Mouse (Mus musculus) thymus, adult 18-20 months (tissue): ENCODE results near the gene Hmox1.

Experiments used
- DNase-seq, 2 experiments: peaks; one replicate each; pipeline ENCODE4 v3.0.0; 2022; ENCODE audit warnings: mixed read lengths in 2 of 2

Hmox1 gene

DNA sequence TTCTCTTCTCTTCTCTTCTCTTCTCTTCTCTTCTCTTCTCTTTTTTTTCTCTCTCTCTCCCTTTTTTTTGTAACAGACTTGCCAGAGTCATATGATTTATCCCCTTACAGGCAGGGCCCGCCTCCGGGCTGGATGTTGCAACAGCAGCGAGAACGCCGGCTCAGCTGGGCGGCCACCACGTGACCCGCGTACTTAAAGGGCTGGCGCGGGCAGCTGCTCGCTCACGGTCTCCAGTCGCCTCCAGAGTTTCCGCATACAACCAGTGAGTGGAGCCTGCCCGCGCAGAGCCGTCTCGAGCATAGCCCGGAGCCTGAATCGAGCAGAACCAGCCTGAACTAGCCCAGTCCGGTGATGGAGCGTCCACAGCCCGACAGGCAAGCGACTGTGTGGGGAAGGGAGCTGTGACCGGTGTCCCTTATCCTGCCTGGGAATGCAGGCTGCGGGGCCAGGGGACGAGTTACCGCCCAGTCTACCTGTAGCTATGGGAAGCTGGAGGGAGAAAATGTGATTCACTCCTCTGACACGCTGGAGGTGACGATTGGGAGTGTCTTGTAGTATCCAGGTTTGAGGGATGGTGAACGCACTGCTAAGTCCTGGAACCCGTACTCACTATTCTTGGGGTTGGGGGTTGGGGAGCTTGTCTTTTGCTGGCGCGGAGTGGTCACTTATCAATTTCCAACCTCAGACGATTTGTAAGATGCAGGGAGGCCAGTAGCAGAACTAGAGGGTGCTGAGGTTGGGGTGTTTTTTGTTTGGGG lies at the start of gene Hmox1:
Gene Hmox1, plus strand, starts transcription at position 223 of the 758 bp plus-strand sequence.
- DNase-seq = peak; percentile 65 to 75

DNA sequence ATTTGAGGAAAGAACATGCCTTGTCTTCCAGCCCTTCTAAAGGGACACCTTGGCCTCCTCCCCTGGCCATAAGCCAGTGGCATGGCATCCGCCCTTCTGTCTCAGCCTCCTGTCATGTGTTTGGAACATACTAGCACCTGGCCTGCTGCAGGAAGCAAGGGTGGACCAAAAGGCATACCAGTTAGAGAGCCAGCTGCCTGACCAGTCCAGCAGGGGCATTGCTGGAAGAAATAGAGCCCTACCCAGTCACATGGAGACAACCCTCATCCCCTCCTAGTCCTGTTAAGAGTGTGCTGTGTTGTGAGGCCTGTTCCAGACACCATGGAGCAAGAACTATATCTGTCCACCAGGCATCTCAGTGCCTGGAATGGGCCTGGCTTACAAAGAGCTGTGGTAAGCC lies 47.1 kb upstream of the Hmox1 start:
- no peak for DNase-seq

DNA sequence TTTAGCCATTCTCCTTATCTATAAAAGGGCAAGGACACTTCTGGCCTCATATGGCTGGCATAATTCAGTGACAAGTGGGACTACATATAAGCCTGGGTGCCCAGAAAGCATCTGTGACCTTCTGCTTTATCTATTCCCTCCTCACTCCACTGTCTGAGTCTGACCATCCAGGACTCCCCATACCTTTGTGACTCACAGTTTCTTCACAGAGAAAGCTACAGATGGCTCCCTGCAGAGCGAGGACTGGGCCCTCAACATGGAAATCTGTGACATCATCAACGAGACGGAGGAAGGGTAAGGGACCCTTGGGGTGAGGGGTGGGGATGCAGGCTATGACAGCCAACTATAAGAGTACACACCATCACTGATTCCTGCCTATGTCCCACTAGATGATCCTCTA lies 45.6 kb upstream of the Hmox1 start:
- no peak for DNase-seq

GRCm38 (mm10) chr8:75053342-75053741 lies 40.1 kb upstream of the Hmox1 start:
- no peak for DNase-seq

DNA sequence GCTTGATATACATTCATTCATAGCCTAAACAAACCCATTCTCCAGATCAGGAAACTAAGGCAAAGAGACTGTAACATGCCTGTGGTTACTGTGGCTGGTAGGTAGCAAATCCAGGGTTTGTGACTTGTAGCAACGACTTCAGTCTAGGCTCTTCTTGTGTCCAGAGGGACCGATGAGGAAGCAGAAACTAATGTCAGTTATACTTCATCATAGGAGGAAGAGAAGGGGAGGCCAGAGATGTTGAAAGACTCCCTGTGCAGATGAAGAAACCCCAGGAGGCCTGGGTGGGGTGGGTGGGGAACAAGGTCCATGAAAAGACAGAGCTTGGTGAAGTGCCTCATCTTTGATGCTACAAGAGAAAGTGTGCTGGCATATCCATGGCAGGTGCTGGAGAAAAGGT lies 37.7 kb upstream of the Hmox1 start:
- no peak for DNase-seq

DNA sequence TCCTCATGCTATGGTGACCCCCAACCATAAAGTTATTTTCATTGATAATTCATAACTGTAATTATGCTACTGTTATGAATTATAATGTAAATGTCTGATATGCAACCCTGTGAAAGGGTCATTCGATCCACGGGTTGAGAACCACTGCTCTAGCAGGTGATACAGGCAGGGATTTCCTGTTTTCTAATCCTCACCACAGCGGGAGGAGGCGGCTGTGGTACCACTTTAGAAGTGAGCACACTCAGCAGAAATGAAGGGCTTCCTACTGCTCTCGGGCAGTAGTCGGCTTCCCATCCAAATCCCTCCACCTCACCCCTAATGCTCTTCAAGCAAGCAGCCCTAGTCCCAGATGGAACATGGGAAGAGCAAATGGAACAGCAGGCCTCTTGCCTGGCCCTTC lies 33.4 kb upstream of the Hmox1 start:
- DNase-seq = no peak

DNA sequence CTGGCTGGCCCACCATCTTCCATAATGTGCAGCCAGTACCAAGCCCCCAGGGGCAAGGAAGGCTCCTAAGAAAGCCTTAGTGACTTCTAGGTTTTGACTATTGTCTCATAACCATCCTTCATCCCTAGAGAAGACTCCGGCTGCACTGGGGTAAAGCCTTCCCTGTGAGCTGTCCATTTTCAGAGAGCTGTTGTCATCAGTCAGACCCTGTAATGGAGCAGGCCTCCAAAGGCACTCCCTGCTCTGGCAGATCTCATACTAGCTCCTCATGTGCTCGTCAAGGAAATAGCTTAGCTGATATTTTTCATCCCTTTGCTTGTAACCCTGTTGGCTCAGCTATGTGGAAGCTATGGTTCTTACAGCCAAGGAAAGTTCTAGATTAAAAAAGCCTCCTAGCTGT lies 32.6 kb upstream of the Hmox1 start:
- DNase-seq = no peak

DNA sequence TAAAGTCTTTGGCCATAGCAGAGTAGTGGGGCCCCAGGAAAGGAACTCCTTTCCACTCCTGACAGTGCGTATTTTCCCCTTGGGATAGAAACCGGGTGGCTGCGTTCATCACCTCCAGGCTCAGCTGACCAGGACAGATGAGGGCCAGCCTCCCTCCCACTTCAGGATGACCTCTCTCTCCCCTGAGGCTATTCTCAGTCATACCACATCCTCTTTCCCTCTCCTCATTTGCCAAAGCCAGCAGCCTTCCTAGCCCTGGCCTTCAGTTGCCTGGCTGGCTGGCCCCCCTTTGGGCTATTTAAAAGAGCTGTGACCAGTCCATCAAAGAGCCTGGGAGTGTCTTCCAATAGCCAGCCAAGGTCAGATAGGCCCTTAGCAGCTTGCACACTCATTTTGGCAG lies 30.1 kb upstream of the Hmox1 start:
- no peak for DNase-seq

- DNase-seq = no peak
These were observed 28.6 kb upstream of the Hmox1 start for GRCm38 (mm10) chr8:75064790-75065189.

DNA sequence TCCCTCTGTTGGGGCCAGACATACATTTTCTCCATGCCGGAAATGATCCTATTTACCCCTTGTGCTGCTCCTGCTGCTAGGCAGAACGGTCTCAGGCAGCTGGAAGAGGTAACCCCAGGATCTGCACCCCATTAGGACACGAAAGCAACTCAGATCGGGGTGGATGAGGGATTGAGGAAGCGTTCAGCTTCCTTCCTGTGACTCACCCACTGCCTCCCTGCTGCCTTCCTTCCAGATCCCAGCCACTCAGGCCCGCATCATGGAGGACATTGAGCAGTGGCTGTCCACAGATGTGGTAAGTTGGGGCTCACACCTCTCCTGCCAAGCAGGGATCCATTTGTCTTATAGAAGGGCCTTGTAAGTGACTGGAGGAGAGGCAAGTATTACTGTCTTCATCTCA lies 26.1 kb upstream of the Hmox1 start:
- no peak for DNase-seq

- DNase-seq = no peak
These were observed 23.1 kb upstream of the Hmox1 start for GRCm38 (mm10) chr8:75070297-75070696.

- DNase-seq = peak; percentile 43 to 44
These were observed 21.6 kb upstream of the Hmox1 start for GRCm38 (mm10) chr8:75071627-75072346.

- DNase-seq = no peak
These were observed 18.5 kb upstream of the Hmox1 start for GRCm38 (mm10) chr8:75074876-75075275.

- no peak for DNase-seq
These were observed 15.2 kb upstream of the Hmox1 start for GRCm38 (mm10) chr8:75078215-75078614.

GRCm38 (mm10) chr8:75078851-75079250 lies 14.6 kb upstream of the Hmox1 start:
- DNase-seq = no peak

- no peak for DNase-seq
These were observed 11.9 kb upstream of the Hmox1 start for GRCm38 (mm10) chr8:75081364-75082040.

- no peak for DNase-seq
These were observed 11.1 kb upstream of the Hmox1 start for GRCm38 (mm10) chr8:75082181-75082805.

DNA sequence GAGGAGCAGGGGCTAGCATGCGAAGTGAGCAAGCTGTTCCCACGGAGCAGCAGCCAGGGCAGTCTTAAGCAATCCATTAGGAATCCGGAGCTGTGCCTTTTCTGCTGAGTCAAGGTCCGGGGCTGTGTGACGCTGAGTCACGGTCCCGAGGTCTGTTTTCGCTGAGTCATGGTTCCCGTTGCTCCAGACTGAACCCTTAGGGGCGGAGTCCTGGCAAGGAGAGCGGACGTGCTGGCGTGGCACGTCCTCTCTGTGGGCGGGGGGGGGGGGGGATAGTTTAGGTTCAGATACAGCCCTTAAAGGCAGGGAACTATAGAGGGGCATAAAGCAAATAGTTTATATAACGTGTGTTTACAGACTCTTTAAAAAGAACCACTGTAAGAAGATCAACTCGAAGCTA lies 9.6 kb upstream of the Hmox1 start:
- peak; percentile 52 to 55 for DNase-seq

GRCm38 (mm10) chr8:75084382-75085064 lies 8.9 kb upstream of the Hmox1 start:
- no peak for DNase-seq

DNA sequence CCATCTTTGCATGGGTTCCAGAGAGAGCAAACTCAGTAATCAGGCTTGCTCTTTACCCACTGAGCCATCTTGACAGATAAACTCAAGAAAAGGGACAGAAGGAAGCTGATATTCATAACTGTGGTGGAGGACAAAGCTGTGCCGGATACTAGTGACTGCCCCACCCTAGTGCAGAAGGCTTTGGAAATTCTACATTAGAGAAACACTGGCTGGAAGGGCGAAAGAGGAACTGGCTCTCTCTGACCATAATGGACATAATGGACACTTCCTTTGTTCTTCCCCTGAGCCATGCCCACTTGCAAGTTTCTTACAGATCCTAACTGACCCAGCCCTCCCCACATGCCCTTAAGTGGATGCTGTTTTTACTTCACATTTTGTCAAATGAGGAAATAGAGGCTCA lies 7.4 kb upstream of the Hmox1 start:
- DNase-seq = no peak

DNA sequence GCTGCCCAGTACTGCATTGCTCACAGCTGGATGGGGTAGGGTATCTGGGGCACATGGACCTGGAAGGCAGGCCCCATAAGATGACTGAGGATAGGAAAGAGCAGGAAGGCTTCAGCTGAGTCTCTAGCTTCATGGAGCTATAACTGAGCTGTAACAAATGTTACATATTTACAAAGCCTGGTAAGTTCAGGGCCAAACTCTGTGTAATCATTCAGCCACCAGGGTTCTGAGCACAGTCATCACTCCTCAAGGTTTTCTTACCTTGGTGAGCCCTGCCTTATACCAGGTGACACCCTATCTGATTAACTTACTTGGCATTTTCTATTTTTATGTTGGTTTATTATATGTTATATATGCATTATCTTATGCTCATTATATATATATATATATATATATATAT lies 6.3 kb upstream of the Hmox1 start:
- DNase-seq = no peak

- DNase-seq = no peak
These were observed 4.2 kb upstream of the Hmox1 start for GRCm38 (mm10) chr8:75088989-75089881.
